Mouse (Mus musculus): ENCODE data around the gene Glb1. TPM values are rescaled to one million over a fixed set of nuclear protein-coding genes. Genes with fewer than 3 reads are reported as not detected.

Gene Glb1
- polyA plus RNA-seq, 1 experiment from 2014 or later: 21.4 TPM

DNA sequence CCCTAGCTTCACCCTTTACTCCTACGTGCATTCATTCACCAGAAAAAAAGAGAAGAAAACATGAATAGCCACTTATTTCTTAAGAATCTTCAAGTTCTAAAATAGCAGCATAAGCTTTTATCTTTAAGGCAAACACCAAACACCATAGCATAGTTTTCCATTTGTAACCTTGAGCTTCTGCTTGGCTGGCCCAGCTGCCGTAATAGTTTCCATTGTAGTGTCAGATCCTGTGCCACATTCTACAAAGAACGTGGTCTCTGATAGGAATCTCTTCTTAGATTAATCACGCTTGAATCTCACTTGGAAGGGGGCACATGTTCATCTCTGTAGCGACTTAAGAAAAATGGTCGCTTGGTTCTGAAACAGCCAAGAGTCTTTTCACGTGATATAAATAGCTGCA, 50.7 kb downstream of the Glb1 start:
- Histone ChIP-seq H3K36me3 (replicated peaks) (0 out of 2 replicates have a peak, but pooled peaks cover 8% of the 10 kb centered on the region), H3K4me2 (no peak overlapping the region), H3K4me3 (replicated peaks) (no peak overlapping the region), H3K9ac (no peak overlapping the region), H3K27me3 (no peaks in the 10 kb centered on the region), H3K27ac (no peak overlapping the region), H3K4me1 (no peaks in the 10 kb centered on the region), H3K9me3 (no peaks in the 10 kb centered on the region)
- WGBS: 76% methylated on average over 7 of the region's 7 CpGs
- ATAC-seq (ENCODE audit: low FRiP score): no peak

DNA sequence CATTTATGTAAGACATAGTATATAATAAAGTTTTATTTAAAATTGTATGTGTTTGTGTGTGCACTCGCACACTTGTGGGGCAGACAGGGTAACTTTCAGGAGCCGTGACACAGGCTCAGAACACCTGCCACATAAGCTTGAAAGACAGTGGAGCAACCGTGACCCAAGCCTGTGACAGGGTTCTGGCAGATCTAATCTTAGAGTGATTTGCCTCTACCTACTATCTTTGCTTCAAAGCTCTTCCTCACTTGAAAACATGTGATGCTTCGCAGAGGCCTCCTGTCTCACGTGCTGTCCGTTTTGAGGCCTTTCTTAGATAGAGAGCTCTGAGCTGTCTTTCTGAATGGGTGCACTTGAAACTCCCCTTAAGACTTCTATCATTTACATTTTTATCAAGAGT, 51.5 kb downstream of the Glb1 start:
- H3K36me3 ChIP-seq (replicated peaks): peaks cover 10% of the 10 kb centered on the region; the same call in 1 of the 2 replicates
- no peak for ATAC-seq (ENCODE audit: low FRiP score)

DNA sequence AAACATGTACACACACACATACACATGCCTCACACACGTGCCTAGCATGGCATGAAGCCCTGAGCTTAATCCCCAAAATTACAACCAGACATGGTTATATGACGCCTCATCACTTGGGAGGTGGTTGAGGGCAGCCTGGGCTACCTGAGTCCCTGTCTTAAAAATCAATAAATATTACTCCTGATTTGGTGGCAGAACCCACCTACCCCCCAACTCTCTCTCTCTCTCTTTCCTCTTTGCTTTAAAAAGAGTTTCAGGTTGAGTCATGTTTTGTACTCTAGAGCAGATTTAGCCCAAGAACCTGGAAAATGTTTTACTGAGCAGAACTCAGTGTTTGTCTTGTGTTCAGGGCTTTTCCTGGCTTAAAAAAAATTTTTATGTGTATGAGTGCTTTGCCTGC, 54.5 kb downstream of the Glb1 start:
- no peak overlapping the region for H3K4me3 ChIP-seq (replicated peaks)
- no peaks in the 10 kb centered on the region for H3K27me3 ChIP-seq
- H3K27ac ChIP-seq: no peak overlapping the region
- H3K9ac ChIP-seq: no peak overlapping the region
- H3K36me3 ChIP-seq (replicated peaks): peaks cover 20% of the 10 kb centered on the region; the same call in 1 of the 2 replicates
- no peaks in the 10 kb centered on the region for H3K9me3 ChIP-seq
- 92% methylated on average over 2 of the region's 2 CpGs for WGBS
- no peak for ATAC-seq (ENCODE audit: low FRiP score)
- H3K4me2 ChIP-seq: no peak overlapping the region
- H3K4me1 ChIP-seq: no peaks in the 10 kb centered on the region

More for the DNA sequence above, 51.5 kb downstream of the Glb1 start:
- H3K4me3 ChIP-seq (replicated peaks): no peak overlapping the region
- H3K9ac ChIP-seq: no peak overlapping the region
- H3K27ac ChIP-seq: no peak overlapping the region
- no peak overlapping the region for H3K4me2 ChIP-seq
- 93% methylated on average over 6 of the region's 6 CpGs for WGBS
- H3K9me3 ChIP-seq: no peaks in the 10 kb centered on the region
- no peaks in the 10 kb centered on the region for H3K27me3 ChIP-seq
- no peaks in the 10 kb centered on the region for H3K4me1 ChIP-seq

DNA sequence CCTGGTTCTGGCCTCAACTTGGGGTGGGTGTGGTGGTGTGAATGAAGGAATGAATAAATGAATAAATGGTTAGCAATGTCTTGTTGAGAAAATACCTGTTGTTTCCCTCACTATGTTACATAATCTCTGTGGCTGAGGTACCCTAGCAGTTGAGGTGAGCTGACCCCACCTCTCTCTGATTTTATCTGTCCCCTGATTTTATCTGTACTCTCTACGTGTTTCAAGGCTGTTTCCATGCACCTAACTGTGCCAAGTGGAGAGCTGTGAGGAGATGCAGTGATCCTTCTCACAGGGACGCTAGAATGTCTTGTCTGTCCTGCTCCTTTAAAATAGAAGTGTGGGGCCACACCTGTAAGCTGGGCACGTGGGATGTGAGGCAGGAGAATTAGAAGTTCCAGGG, 57.6 kb downstream of the Glb1 start:
- H3K4me1 ChIP-seq: no peaks in the 10 kb centered on the region
- no peak overlapping the region for H3K4me2 ChIP-seq
- H3K9me3 ChIP-seq: no peaks in the 10 kb centered on the region
- no peak overlapping the region for H3K9ac ChIP-seq
- no peak for ATAC-seq (ENCODE audit: low FRiP score)
- H3K4me3 ChIP-seq (replicated peaks): no peak overlapping the region
- no peaks in the 10 kb centered on the region for H3K27me3 ChIP-seq
- no peak overlapping the region for H3K27ac ChIP-seq
- WGBS: 88% methylated on average over 3 of the region's 3 CpGs
- H3K36me3 ChIP-seq (replicated peaks): peaks cover 28% of the 10 kb centered on the region

DNA sequence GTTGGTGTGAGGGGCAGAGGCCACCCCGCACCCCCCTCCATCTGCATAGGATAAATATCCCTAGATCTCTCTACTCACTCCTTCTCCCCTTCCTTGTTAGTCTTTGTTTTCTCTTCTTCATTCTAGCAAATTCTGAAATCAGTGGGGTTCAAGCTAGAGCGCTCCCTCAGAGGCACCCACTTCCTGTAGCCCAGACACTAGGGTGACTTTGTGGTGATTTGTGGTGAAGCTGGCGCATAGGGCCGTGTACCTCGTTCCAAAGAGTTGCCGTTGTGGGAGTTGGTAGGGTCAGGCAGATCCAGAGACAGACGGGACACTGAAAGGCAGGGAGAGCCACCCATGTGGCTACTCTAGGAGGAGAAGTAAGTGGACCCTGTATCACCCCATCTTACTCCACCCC, 61.7 kb downstream of the Glb1 start:
- H3K9ac ChIP-seq: no peak overlapping the region
- no peaks in the 10 kb centered on the region for H3K9me3 ChIP-seq
- ATAC-seq (ENCODE audit: low FRiP score): no peak
- H3K4me2 ChIP-seq: no peak overlapping the region
- 96% methylated on average over 7 of the region's 7 CpGs for WGBS
- H3K36me3 ChIP-seq (replicated peaks): peaks cover 35% of the 10 kb centered on the region
- no peak overlapping the region for H3K27ac ChIP-seq
- no peak overlapping the region for H3K4me3 ChIP-seq (replicated peaks)
- H3K4me1 ChIP-seq: peaks cover 3% of the 10 kb centered on the region; the same call in 1 of the 2 replicates
- no peaks in the 10 kb centered on the region for H3K27me3 ChIP-seq

DNA sequence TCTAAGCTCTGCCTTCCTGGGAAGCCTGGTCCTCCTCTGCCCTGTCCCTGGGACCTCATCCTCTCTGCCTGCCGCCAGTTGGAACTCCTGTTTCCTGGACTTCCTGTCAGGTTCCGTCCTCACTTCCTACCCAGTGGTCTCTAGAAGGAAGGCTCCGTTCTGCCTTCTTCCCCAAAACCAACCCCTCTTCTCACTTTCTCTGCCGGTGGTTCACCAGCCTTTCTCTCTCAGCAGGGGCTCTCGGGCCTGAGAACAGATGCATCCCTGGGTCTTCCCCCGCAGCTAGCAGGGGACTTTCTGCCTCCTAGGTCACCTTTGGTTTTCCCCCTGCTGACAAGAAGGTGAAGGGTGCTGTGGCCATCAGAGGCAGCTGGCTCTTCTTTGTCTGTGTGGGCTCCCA, 64.6 kb downstream of the Glb1 start:
- Histone ChIP-seq H3K4me2 (no peak overlapping the region), H3K9me3 (no peaks in the 10 kb centered on the region), H3K9ac (no peak overlapping the region), H3K27ac (no peak overlapping the region), H3K4me1 (peaks cover 3% of the 10 kb centered on the region; the same call in 1 of the 2 replicates), H3K36me3 (replicated peaks) (peaks cover 26% of the 10 kb centered on the region), H3K27me3 (no peaks in the 10 kb centered on the region), H3K4me3 (replicated peaks) (no peak overlapping the region)
- 89% methylated on average over 6 of the region's 6 CpGs for WGBS
- no peak for ATAC-seq (ENCODE audit: low FRiP score)

DNA sequence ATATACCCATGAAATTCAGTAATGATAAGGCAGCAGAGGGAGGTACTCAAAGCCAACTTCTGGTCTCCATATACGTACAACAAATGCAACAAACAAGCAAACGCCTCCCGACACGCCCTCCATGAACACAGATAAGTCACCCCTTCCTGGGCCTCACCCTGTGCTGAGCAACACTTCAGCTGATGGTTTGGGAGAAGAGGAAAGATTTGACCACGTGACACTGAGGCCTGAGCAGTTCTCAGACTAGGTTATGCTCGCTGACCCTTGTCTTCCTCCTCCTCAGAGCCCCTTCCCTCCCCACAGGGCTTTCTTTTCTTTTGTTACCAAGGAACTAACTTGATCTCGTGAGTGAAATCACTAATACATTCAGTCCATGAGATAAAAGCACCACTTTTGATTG, 66.0 kb downstream of the Glb1 start:
- H3K4me1 ChIP-seq: peaks cover 3% of the 10 kb centered on the region; the same call in 1 of the 2 replicates
- H3K36me3 ChIP-seq (replicated peaks): peaks cover 23% of the 10 kb centered on the region
- no peaks in the 10 kb centered on the region for H3K27me3 ChIP-seq
- H3K9me3 ChIP-seq: no peaks in the 10 kb centered on the region
- no peak for ATAC-seq (ENCODE audit: low FRiP score)
- no peak overlapping the region for H3K9ac ChIP-seq
- no peak overlapping the region for H3K4me3 ChIP-seq (replicated peaks)
- no peak overlapping the region for H3K4me2 ChIP-seq
- H3K27ac ChIP-seq: no peak overlapping the region
- WGBS: 66% methylated on average over 7 of the region's 7 CpGs

DNA sequence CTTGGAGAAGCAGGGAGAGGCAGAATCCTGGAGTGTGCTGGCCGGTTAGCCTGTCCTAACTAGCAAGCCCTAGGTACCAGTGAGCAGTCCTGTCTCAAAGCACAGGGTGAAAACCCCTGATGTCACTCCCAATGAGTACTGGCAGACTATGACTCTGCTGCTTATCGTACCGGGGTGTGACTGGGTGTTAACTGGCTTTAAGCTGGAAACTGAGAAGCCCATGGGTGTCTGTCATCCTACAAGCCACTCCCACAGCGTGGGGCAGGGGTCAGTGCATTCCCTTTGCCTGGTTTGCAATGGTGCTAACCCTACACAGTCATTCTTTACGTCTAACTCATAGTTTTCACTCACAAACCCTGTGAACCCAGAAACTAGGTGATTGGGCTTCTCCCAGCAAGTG, 67.3 kb downstream of the Glb1 start:
- ATAC-seq (ENCODE audit: low FRiP score): no peak
- Histone ChIP-seq H3K27ac (no peak overlapping the region), H3K9me3 (no peaks in the 10 kb centered on the region), H3K9ac (no peak overlapping the region), H3K4me1 (peaks cover 3% of the 10 kb centered on the region; the same call in 1 of the 2 replicates), H3K4me3 (replicated peaks) (no peak overlapping the region), H3K27me3 (no peaks in the 10 kb centered on the region), H3K4me2 (no peak overlapping the region), H3K36me3 (replicated peaks) (peaks cover 18% of the 10 kb centered on the region)
- 87% methylated on average over 5 of the region's 5 CpGs for WGBS

DNA sequence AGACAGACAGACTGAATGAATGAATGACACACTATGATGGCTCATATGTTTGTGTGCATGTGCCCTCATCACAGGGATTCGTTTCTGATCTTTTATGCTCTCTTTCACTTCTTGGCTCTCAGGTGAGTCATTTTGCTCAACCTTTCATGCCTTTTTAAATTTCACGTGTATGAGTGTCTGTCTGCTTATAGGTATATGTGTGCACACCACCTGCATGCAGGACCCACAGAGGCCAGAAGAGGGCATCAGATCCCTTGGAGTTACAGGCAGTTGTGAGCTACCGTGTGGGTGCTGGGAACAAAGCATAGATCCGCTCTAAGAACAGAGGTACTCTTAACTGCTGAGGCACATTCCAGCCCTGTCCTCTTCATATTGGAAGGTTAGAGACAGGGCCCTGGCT, 67.8 kb downstream of the Glb1 start:
- Histone ChIP-seq H3K27ac (no peak overlapping the region), H3K4me1 (peaks cover 3% of the 10 kb centered on the region; the same call in 1 of the 2 replicates), H3K27me3 (no peaks in the 10 kb centered on the region), H3K4me3 (replicated peaks) (no peak overlapping the region), H3K9me3 (no peaks in the 10 kb centered on the region), H3K9ac (no peak overlapping the region), H3K36me3 (replicated peaks) (peaks cover 18% of the 10 kb centered on the region), H3K4me2 (no peak overlapping the region)
- WGBS: 93% methylated on average over 4 of the region's 4 CpGs
- ATAC-seq (ENCODE audit: low FRiP score): no peak

DNA sequence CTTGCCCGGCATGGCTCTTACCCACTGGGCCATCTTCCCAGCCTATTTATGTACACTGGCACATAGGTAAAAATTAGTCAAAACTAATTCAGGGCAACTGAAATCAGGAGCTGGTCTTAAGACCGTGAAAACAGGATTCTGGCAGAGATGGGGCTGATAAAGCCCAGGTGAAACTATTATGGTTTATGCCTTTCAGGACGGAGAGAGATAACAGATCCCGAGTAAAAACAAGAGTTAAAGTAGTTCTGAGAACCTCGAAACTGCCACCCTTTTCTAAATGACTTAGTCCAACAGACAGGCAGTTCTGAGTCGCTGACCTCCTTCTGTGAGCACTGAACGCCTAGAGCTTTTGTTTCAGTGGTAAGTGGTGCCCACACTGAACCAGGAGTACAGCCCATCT, 71.0 kb downstream of the Glb1 start:
- peaks cover 3% of the 10 kb centered on the region; the same call in 1 of the 2 replicates for H3K36me3 ChIP-seq (replicated peaks)
- 80% methylated on average over 7 of the region's 7 CpGs for WGBS
- H3K4me3 ChIP-seq (replicated peaks): no peak overlapping the region
- H3K4me1 ChIP-seq: peaks cover 2% of the 10 kb centered on the region; the same call in 1 of the 2 replicates
- H3K9ac ChIP-seq: no peak overlapping the region
- H3K4me2 ChIP-seq: no peak overlapping the region
- no peak overlapping the region for H3K27ac ChIP-seq
- no peaks in the 10 kb centered on the region for H3K27me3 ChIP-seq
- no peak for ATAC-seq (ENCODE audit: low FRiP score)
- no peaks in the 10 kb centered on the region for H3K9me3 ChIP-seq

DNA sequence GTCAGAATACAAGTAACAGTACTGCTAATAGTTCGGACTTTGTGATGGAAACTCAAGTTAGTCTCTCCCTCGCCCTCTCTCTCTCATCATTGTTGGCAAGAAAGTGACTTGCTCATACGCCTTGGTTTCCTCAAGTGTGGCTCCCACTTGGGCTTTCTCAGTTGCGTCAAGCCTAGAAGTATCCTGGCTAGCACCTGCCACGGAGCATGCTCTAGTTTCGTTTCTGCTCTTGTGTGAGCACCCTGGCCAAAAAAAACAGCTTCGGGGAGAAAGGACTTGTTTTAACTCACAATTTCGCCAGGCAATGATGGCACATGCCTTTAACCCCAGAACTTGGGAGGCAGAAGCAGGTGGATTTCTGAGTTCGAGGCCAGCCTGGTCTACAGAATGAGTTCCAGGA, 76.1 kb downstream of the Glb1 start:
- H3K9me3 ChIP-seq: no peaks in the 10 kb centered on the region
- H3K36me3 ChIP-seq (replicated peaks): 0 out of 2 replicates have a peak, but pooled peaks cover 3% of the 10 kb centered on the region
- no peaks in the 10 kb centered on the region for H3K27me3 ChIP-seq
- no peak overlapping the region for H3K27ac ChIP-seq
- WGBS: 94% methylated on average over 9 of the region's 9 CpGs
- ATAC-seq (ENCODE audit: low FRiP score): no peak
- H3K4me1 ChIP-seq: no peaks in the 10 kb centered on the region
- H3K9ac ChIP-seq: no peak overlapping the region
- no peak overlapping the region for H3K4me3 ChIP-seq (replicated peaks)
- no peak overlapping the region for H3K4me2 ChIP-seq

DNA sequence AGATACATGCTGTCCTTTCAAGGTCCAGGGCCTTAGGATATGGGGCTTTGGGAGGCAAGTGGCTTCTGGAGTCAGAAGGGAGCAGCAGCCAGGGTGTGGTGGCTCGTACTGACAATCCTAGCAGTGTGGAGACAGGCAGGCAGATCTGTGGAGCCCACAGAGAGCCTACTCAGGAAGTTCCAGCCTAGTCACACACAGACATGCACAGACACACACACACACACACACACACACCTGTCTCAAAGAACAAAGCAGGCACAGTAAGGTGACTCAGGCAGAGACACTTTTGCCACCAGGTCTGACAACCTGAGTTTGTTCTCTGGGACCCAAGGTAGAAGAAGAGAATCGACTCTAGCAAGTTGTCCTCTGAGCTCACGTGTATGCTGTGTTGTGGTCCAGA, 80.1 kb downstream of the Glb1 start:
- Histone ChIP-seq H3K36me3 (replicated peaks) (no peaks in the 10 kb centered on the region), H3K27me3 (no peaks in the 10 kb centered on the region), H3K4me1 (no peaks in the 10 kb centered on the region), H3K4me3 (replicated peaks) (no peak overlapping the region), H3K4me2 (no peak overlapping the region), H3K9ac (no peak overlapping the region), H3K9me3 (no peaks in the 10 kb centered on the region), H3K27ac (no peak overlapping the region)
- 91% methylated on average over 3 of the region's 3 CpGs for WGBS
- no peak for ATAC-seq (ENCODE audit: low FRiP score)

DNA sequence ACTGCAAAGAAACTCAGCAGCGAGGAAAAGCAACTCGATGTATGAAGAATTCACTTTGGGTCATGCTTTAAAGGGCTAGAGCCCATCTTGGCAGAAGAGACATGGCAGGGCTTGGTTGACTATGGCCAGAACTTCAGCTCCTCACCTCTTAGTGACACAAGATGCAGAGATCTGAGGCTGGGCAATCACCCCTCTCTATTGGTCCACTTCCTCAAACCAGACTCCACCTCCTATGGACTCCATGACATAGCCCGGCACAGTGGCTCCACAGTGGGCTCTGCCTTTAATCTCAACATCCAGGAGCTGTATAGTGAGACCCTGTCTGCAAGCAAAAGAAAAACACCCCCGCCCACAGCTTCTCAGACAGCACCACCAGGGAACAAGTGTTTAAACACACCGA, 83.9 kb downstream of the Glb1 start:
- Histone ChIP-seq H3K4me3 (replicated peaks) (no peak overlapping the region), H3K27ac (no peak overlapping the region), H3K9ac (no peak overlapping the region), H3K4me2 (no peak overlapping the region), H3K36me3 (replicated peaks) (no peaks in the 10 kb centered on the region), H3K27me3 (no peaks in the 10 kb centered on the region), H3K4me1 (no peaks in the 10 kb centered on the region), H3K9me3 (no peaks in the 10 kb centered on the region)
- no peak for ATAC-seq (ENCODE audit: low FRiP score)
- 89% methylated on average over 5 of the region's 5 CpGs for WGBS
